Mouse (Mus musculus) forebrain, embryonic 14.5 days (tissue): ENCODE data around the gene Rhbdd1. TPM values are rescaled to one million over a fixed set of nuclear protein-coding genes. Genes with fewer than 3 reads are reported as not detected.

Source experiments
- ATAC-seq: fragments of 200-750 bp; cut with Nextera tagmentation; 2 replicates; pipeline ENCODE4 v1.8.0; 2017; ENCODE audit warnings: mild to moderate bottlenecking, moderate library complexity
- DNase-seq: peaks from one replicate; pipeline ENCODE4 v3.0.0-alpha.2; 2015; ENCODE audit warnings: low spot score
- H3K27ac ChIP-seq: fragments of 300-500 bp; sonication (generic); 2 replicates; pipeline ENCODE4 v1.5.1; 2014; ENCODE audit warnings: low read depth, mild to moderate bottlenecking, control low read depth, low read length, moderate library complexity
- H3K27me3 ChIP-seq: fragments of 300-500 bp; sonication (generic); replicated peaks from 2 replicates; pipeline ENCODE4 v1.6.1; 2014; ENCODE audit warnings: low read length, control low read depth, mixed read lengths; ENCODE audit not compliant: control insufficient read depth, insufficient read depth
- H3K36me3 ChIP-seq: fragments of 300-500 bp; sonication (generic); 2 replicates; pipeline ENCODE4 v1.6.1; 2014; ENCODE audit warnings: low read length, control low read depth; ENCODE audit not compliant: control insufficient read depth, insufficient read depth
- H3K4me1 ChIP-seq: fragments of 300-500 bp; sonication (generic); 2 replicates; pipeline ENCODE4 v1.6.1; 2014; ENCODE audit warnings: antibody characterized with exemption, low read length, control low read depth; ENCODE audit not compliant: control insufficient read depth, insufficient read depth
- H3K4me2 ChIP-seq: fragments of 300-500 bp; sonication (generic); 2 replicates; pipeline ENCODE4 v1.6.1; 2014; ENCODE audit warnings: mild to moderate bottlenecking, control low read depth, low read length
- H3K4me3 ChIP-seq: fragments of 300-500 bp; sonication (generic); 2 replicates; pipeline ENCODE4 v1.5.1; 2014; ENCODE audit warnings: low read depth, low read length, control low read depth
- H3K9ac ChIP-seq: fragments of 300-500 bp; sonication (generic); 2 replicates; pipeline ENCODE4 v1.6.1; 2014; ENCODE audit warnings: mild to moderate bottlenecking, low read length, control low read depth, moderate library complexity
- H3K9me3 ChIP-seq: fragments of 300-500 bp; sonication (generic); replicated peaks from 2 replicates; pipeline ENCODE4 v1.6.1; 2016; ENCODE audit warnings: low read length, control low read depth, mixed read lengths; ENCODE audit not compliant: control insufficient read depth
- WGBS: fragments of 180-500 bp; shearing (Covaris S2); extraction: QIAGEN DNeasy Blood & Tissue Kit; methylation state at CpG from one replicate; pipeline ENCODE4 v1.1.7; 2014; 5-methylcytosine and 5-hydroxymethylcytosine counted together
- polyA plus RNA-seq: library from polyadenylated mRNA; unstranded; fragments of >200 nt; fragmentation: Nextera tagmentation; extraction: Ambion mirVana; gene quantifications from 2 replicates; pipeline ENCODE4 v1.2.1, GENCODE M21; 2014

Gene Rhbdd1
- polyA plus RNA-seq, 1 experiment from 2014 or later = 4.0 TPM

- DNase-seq = no peak
- H3K9ac ChIP-seq = no peak overlapping the region
- no peak overlapping the region for H3K4me2 ChIP-seq
- no peaks in the 10 kb centered on the region for H3K27me3 ChIP-seq
- H3K36me3 ChIP-seq = no peaks in the 10 kb centered on the region
- H3K4me3 ChIP-seq = no peak overlapping the region
- no peaks in the 10 kb centered on the region for H3K9me3 ChIP-seq
- H3K27ac ChIP-seq = no peak overlapping the region
- no peak for ATAC-seq
- H3K4me1 ChIP-seq = no peaks in the 10 kb centered on the region; the same call in 1 of the 2 replicates
These were observed 13.6 kb downstream of the Rhbdd1 start for GRCm38 (mm10) chr1:82329954-82330247.

DNA sequence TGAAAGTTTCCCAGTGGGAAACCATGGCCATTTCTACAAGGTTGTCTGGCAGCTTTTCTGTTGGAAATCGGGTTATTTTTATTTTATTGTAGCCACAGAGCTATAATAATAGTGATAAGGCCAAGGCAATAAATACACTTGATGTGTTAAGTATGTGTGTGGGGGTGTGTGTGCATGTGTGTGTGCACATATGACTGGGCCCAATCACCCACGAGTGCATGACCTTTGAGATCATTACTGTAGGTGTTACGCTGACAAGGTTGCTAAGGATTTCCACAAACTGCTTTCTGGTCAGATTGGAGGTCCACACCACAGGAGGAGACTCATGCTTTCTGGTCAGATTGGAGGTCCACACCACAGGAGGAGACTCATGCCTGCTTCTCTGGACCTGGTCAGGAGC is 18.3 kb downstream of the Rhbdd1 start:
- no peak overlapping the region for H3K4me2 ChIP-seq
- no peak overlapping the region for H3K9ac ChIP-seq
- 93% methylated on average over 3 of the region's 3 CpGs for WGBS
- no peaks in the 10 kb centered on the region for H3K4me1 ChIP-seq
- no peak overlapping the region for H3K4me3 ChIP-seq
- H3K27me3 ChIP-seq = no peaks in the 10 kb centered on the region
- no peak for DNase-seq
- ATAC-seq = no peak
- H3K36me3 ChIP-seq = no peaks in the 10 kb centered on the region
- no peak overlapping the region for H3K27ac ChIP-seq
- H3K9me3 ChIP-seq = no peaks in the 10 kb centered on the region

DNA sequence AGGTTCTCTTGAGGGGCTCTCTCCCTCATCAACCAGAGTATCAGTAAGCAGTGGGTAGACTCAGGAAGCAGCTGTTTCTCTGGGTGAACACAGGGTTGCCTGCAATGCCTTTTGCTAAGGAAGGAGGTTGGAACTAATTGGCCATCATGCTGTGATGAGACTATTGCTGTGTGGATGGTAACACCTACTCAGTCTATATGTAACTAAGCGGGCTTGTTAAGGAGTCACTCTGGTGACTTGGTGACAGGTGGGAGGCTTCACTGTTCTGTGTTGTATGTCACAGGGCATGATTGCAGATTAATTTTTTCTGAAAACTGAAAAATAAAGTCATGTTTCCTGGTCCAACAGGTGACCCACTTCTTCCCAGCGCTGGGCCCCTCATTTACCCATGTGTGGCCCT is 36.8 kb downstream of the Rhbdd1 start:
- Histone ChIP-seq H3K27ac (no peak overlapping the region), H3K4me2 (no peak overlapping the region), H3K36me3 (no peaks in the 10 kb centered on the region), H3K9ac (no peak overlapping the region), H3K4me1 (0 out of 2 replicates have a peak, but pooled peaks cover 3% of the 10 kb centered on the region), H3K27me3 (no peaks in the 10 kb centered on the region), H3K4me3 (no peak overlapping the region), H3K9me3 (no peaks in the 10 kb centered on the region)
- DNase-seq (no peak), ATAC-seq (no peak)
- WGBS = 84% methylated on average over 2 of the region's 2 CpGs

DNA sequence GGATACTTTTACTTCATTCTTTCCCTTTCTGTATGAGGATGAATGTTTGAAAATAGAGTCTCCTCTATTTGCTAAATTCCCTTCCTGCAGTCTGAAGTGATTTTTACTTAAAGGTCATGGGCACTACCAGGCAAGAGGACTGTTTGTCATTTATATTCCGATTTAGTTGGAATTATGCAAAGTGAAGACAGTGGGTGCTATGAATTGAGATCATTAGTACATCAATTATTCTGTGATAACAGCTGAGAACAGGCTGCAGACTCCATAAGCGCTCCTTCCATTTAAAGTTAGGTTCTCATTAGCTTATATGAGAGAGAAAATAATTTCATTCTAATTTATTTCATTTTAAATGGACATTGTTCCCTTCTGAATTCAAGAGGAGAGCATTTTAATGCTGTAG is 37.5 kb downstream of the Rhbdd1 start:
- no peaks in the 10 kb centered on the region for H3K36me3 ChIP-seq
- H3K4me3 ChIP-seq = no peak overlapping the region
- 40% methylated on average over 2 of the region's 2 CpGs for WGBS
- no peak overlapping the region for H3K27ac ChIP-seq
- DNase-seq (peak; percentile 46), ATAC-seq (peak; percentile 32; the same call in 1 of the 2 replicates)
- H3K4me1 ChIP-seq = 0 out of 2 replicates have a peak, but pooled peaks cover 3% of the 10 kb centered on the region
- H3K9ac ChIP-seq = no peak overlapping the region
- no peak overlapping the region for H3K4me2 ChIP-seq
- no peaks in the 10 kb centered on the region for H3K9me3 ChIP-seq
- H3K27me3 ChIP-seq = no peaks in the 10 kb centered on the region

GRCm38 (mm10) chr1:82358871-82359647 is 42.8 kb downstream of the Rhbdd1 start:
- peaks cover 9% of the 10 kb centered on the region; the same call in 1 of the 2 replicates for H3K4me1 ChIP-seq
- no peaks in the 10 kb centered on the region for H3K27me3 ChIP-seq
- ATAC-seq (peak; percentile 49), DNase-seq (peak; percentile 21)
- H3K36me3 ChIP-seq = no peaks in the 10 kb centered on the region
- no peak overlapping the region for H3K9ac ChIP-seq
- no peaks in the 10 kb centered on the region for H3K9me3 ChIP-seq
- no peak overlapping the region for H3K4me3 ChIP-seq
- H3K4me2 ChIP-seq = no peak overlapping the region; the same call in 1 of the 2 replicates
- no peak overlapping the region for H3K27ac ChIP-seq
- WGBS = 61% methylated on average over 20 of the region's 20 CpGs

- H3K9me3 ChIP-seq = no peaks in the 10 kb centered on the region
- H3K4me1 ChIP-seq = peaks cover 11% of the 10 kb centered on the region; the same call in 1 of the 2 replicates
- no peaks in the 10 kb centered on the region for H3K36me3 ChIP-seq
- H3K9ac ChIP-seq = no peak overlapping the region
- no peak for ATAC-seq
- no peak overlapping the region for H3K4me2 ChIP-seq
- 82% methylated on average over 1 of the region's 1 CpGs for WGBS
- H3K27ac ChIP-seq = no peak overlapping the region
- no peaks in the 10 kb centered on the region for H3K27me3 ChIP-seq
- DNase-seq = no peak
- H3K4me3 ChIP-seq = no peak overlapping the region
These were observed 43.4 kb downstream of the Rhbdd1 start for GRCm38 (mm10) chr1:82359648-82360026.

GRCm38 (mm10) chr1:82361240-82361639 is 45.0 kb downstream of the Rhbdd1 start:
- WGBS = 81% methylated on average over 4 of the region's 4 CpGs
- no peaks in the 10 kb centered on the region for H3K36me3 ChIP-seq
- no peak overlapping the region for H3K9ac ChIP-seq
- H3K27me3 ChIP-seq = no peaks in the 10 kb centered on the region
- H3K9me3 ChIP-seq = no peaks in the 10 kb centered on the region
- H3K4me1 ChIP-seq = peaks cover 11% of the 10 kb centered on the region; the same call in 1 of the 2 replicates
- H3K4me2 ChIP-seq = no peak overlapping the region
- DNase-seq (no peak), ATAC-seq (no peak)
- no peak overlapping the region for H3K27ac ChIP-seq
- H3K4me3 ChIP-seq = no peak overlapping the region

GRCm38 (mm10) chr1:82362165-82362564 is 45.9 kb downstream of the Rhbdd1 start:
- Histone ChIP-seq H3K27me3 (no peaks in the 10 kb centered on the region), H3K9me3 (no peaks in the 10 kb centered on the region), H3K4me1 (peaks cover 11% of the 10 kb centered on the region; the same call in 1 of the 2 replicates), H3K4me3 (no peak overlapping the region), H3K9ac (no peak overlapping the region), H3K36me3 (no peaks in the 10 kb centered on the region), H3K27ac (no peak overlapping the region), H3K4me2 (no peak overlapping the region)
- 75% methylated on average over 6 of the region's 6 CpGs for WGBS
- no peak for ATAC-seq
- no peak for DNase-seq

DNA sequence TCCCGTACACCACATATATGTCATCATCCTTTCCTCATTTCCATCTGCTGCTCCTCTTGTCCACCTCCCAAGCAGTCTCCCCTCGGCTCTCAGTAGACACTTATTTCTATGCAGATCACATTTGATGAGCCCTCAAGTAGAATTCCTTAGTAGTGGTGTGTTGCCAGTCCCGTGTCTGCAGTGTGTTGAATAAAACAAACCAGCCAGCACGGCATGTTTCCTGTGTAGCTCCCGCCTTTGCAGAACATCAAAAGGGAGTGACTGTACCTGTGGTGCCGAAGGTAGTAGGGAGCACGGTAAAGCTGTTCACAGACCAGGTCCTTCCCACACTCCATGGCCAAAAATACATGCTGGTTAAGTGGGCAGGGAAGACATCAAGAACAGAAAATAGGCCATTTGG is 47.8 kb downstream of the Rhbdd1 start:
- ATAC-seq (no peak), DNase-seq (no peak)
- Histone ChIP-seq H3K4me3 (no peak overlapping the region), H3K4me2 (no peak overlapping the region), H3K4me1 (peaks cover 11% of the 10 kb centered on the region; the same call in 1 of the 2 replicates), H3K9ac (no peak overlapping the region), H3K9me3 (no peaks in the 10 kb centered on the region), H3K27ac (no peak overlapping the region), H3K36me3 (no peaks in the 10 kb centered on the region), H3K27me3 (no peaks in the 10 kb centered on the region)
- 73% methylated on average over 7 of the region's 7 CpGs for WGBS
